Mouse (Mus musculus) forebrain, embryonic 10.5 days (tissue): ENCODE data around the gene Dock3. TPM values are rescaled to one million over a fixed set of nuclear protein-coding genes. Genes with fewer than 3 reads are reported as not detected.
"Not testable (repeated sequence)": the region's sequence is repeated elsewhere in the genome, so short reads cannot be mapped to it uniquely, and the experiment has no call there.

ENCODE experiments used
- DNase-seq: peaks from one replicate; pipeline ENCODE4 v3.0.0-alpha.2; 2017; ENCODE audit warnings: low spot score; ENCODE audit errors: extremely low spot score
- H3K27ac ChIP-seq: fragments of 300-500 bp; sonication (generic); 2 replicates; pipeline ENCODE4 v1.5.1; 2016; ENCODE audit warnings: mild to moderate bottlenecking
- H3K27me3 ChIP-seq: fragments of 300-500 bp; sonication (generic); 2 replicates; pipeline ENCODE4 v1.6.1; 2016; ENCODE audit warnings: mild to moderate bottlenecking; ENCODE audit not compliant: poor library complexity, severe bottlenecking
- H3K36me3 ChIP-seq: fragments of 300-500 bp; sonication (generic); replicated peaks from 2 replicates; pipeline ENCODE4 v1.6.1; 2016; ENCODE audit warnings: mild to moderate bottlenecking, moderate library complexity
- H3K4me1 ChIP-seq: fragments of 300-500 bp; sonication (generic); 2 replicates; pipeline ENCODE4 v1.6.1; 2016
- H3K4me3 ChIP-seq: fragments of 300-500 bp; sonication (generic); 2 replicates; pipeline ENCODE4 v1.5.1; 2016; ENCODE audit warnings: mild to moderate bottlenecking, moderate library complexity
- H3K9me3 ChIP-seq: fragments of 300-500 bp; sonication (generic); 2 replicates; pipeline ENCODE4 v1.6.1; 2016; ENCODE audit warnings: mild to moderate bottlenecking, moderate library complexity
- WGBS: fragments of 180-500 bp; shearing (Covaris S2); methylation state at CpG from one replicate; pipeline ENCODE4 v1.1.7; 2016; 5-methylcytosine and 5-hydroxymethylcytosine counted together
- polyA plus RNA-seq: library from polyadenylated mRNA; unstranded; fragments of >200 nt; fragmentation: Nextera tagmentation; extraction: Ambion mirVana; gene quantifications from 2 replicates; pipeline ENCODE4 v1.2.1, GENCODE M21; 2016

Gene Dock3
- polyA plus RNA-seq, 1 experiment from 2014 or later: 4.4 TPM

DNA sequence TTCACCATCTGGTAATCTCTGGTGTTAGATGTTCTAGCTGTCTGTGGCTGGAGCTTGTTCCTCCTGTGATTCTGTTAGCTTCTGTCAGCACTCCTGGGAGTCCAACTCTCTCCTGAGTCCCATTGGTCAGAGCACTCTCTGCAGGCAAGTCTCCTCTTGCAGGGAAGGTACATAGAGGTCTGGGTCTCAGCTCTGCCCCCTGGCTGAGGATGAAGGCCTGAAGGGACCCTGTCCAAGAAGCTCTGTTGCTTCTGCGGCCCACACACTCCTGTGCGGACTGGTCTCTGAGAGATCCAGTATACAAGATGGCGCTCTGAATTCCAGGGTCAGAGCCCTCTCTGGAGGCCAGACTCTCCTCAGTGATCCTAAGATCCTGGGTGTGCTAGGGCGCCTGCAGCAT lies 75.3 kb downstream of the Dock3 start:
- not testable (repeated sequence) for H3K27me3 ChIP-seq, H3K4me3 ChIP-seq, H3K4me1 ChIP-seq, H3K9me3 ChIP-seq, DNase-seq, H3K36me3 ChIP-seq, H3K27ac ChIP-seq
- 87% methylated on average over 4 of the region's 4 CpGs for WGBS

DNA sequence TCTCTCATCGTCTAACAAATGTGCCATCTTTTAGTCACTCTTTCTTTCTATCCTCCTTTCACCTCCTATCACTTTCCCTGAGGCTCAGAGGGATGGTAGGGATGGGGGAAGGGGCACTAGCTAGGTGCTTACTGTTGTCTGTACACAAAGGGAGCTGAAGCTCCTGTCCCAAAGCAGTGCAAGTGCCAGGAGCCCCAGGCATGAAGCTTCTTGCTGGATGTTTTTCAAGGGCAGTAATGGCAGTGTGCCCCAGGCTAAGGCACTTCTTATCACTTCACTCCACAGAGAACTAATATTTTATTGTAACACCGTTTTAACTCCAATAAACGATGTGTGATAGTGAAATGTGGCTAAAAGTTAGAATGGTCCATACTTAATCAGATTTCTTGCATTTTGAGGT lies 118.9 kb downstream of the Dock3 start:
- no peaks in the 10 kb centered on the region for H3K27me3 ChIP-seq
- no peak for DNase-seq
- H3K4me1 ChIP-seq: no peaks in the 10 kb centered on the region
- H3K36me3 ChIP-seq: no peaks in the 10 kb centered on the region
- H3K27ac ChIP-seq: no peak overlapping the region
- WGBS: 82% methylated on average over 3 of the region's 3 CpGs
- H3K9me3 ChIP-seq: no peaks in the 10 kb centered on the region
- no peak overlapping the region for H3K4me3 ChIP-seq

DNA sequence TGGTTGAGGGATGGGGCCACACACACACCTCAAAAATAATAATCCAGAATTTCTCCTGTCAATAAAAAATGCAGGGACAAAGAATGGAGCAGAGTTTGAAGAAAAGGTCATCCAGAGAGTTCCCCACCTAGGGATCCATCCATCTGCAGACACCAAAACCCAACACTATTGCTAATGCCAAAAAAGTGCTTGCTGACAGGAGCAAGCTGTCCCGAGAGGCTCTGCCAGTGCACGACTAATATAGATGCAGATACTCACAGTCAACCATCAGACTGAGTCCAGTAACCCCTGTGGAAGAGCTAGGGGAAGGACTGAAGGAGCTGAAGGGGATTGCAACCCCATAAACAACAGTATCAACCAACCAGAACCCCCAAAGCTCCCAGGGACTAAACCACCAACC lies 119.7 kb downstream of the Dock3 start:
- Histone ChIP-seq H3K4me3 (no peak overlapping the region), H3K27ac (no peak overlapping the region), H3K9me3 (no peaks in the 10 kb centered on the region), H3K4me1 (no peaks in the 10 kb centered on the region), H3K36me3 (no peaks in the 10 kb centered on the region), H3K27me3 (no peaks in the 10 kb centered on the region)
- no peak for DNase-seq
- WGBS: 77% methylated on average over 2 of the region's 2 CpGs

DNA sequence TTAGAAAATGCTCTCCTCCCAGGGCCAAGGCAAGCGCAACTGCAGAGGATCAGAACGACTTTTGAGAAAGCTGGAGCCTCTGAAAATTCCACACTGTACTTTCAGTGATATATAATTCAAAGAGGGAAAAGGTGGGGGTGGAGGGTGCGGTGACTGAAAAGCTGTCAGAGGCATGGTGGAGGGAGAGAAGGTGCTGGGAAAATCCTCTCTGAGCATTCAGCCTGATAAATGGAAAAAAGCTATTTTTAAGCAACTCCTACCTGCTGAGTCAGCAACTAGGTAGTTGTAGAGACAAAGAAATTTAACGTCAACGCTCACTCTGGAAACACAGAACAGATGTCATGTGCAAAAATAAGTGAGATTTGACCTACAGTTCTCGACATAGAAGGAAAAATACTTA lies 132.2 kb downstream of the Dock3 start:
- Histone ChIP-seq H3K4me1 (no peaks in the 10 kb centered on the region), H3K36me3 (no peaks in the 10 kb centered on the region), H3K9me3 (no peaks in the 10 kb centered on the region), H3K27ac (no peak overlapping the region), H3K27me3 (no peaks in the 10 kb centered on the region), H3K4me3 (no peak overlapping the region)
- no peak for DNase-seq
- WGBS: 84% methylated on average over 6 of the region's 6 CpGs

DNA sequence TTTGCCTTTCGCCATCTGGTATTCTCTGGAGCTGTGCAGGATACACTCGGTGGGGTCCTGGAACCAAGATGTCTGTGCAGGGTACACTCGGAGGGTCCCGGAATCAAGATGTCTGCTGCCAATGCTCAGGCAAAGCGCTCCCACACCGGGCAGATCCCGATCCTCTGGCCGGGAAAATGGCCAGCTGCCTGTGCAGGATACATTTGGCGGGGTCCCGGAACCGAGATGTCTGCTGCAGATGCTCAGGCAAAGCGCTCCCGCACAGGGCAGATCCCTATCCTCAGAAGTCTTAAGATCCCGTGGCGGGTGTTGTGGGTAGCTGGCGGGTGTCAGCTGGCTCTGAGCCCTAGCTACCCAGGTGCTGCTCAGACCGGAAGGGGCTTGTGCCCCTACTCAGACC lies 142.3 kb downstream of the Dock3 start:
- not testable (repeated sequence) for H3K27me3 ChIP-seq, H3K27ac ChIP-seq, H3K9me3 ChIP-seq, H3K4me1 ChIP-seq, H3K4me3 ChIP-seq, H3K36me3 ChIP-seq, DNase-seq
- WGBS: 80% methylated on average over 17 of the region's 17 CpGs

DNA sequence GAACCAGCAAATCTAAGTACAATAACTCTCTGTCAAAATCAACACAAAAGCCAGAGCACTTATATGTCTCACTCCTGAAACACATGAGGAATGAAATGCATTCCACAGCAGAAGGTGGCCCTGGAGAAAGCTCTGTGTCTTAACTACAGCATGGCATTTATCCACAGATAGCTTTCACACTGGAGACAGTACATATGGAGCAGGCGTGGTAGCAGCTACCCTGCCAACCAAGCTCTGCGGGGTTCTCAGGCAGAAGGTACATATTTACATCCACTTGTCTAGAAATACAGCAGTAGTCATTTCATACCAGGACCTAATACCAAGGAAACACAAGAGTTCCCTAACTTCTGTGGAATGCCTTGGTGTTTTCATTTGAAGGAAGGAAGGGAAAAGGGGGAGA lies 144.2 kb downstream of the Dock3 start:
- no peaks in the 10 kb centered on the region for H3K4me1 ChIP-seq
- H3K36me3 ChIP-seq: no peaks in the 10 kb centered on the region
- no peak for DNase-seq
- H3K27me3 ChIP-seq: no peaks in the 10 kb centered on the region
- 96% methylated on average over 2 of the region's 2 CpGs for WGBS
- no peaks in the 10 kb centered on the region for H3K9me3 ChIP-seq
- H3K27ac ChIP-seq: no peak overlapping the region
- no peak overlapping the region for H3K4me3 ChIP-seq

DNA sequence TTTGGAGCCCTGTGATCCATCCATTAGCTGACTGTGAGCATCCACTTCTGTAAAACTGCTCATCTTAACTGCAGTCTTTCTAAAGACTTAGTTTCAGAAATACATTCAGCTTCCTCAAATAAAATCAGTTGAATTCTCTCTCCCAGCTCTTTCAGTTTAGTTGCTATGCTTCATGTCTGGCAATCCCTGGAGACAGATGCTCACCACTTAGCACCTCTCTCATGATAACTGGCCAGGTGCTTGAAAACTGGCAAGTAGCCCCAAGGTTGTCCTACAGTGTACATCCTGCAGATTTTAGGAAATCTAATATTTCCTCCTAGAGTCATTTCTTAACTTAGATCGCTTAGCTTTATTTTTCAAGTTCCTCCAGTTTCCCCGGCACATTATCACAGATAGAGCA lies 193.8 kb downstream of the Dock3 start:
- 96% methylated on average over 2 of the region's 2 CpGs for WGBS
- no peaks in the 10 kb centered on the region for H3K9me3 ChIP-seq
- no peaks in the 10 kb centered on the region for H3K27me3 ChIP-seq
- H3K4me1 ChIP-seq: no peaks in the 10 kb centered on the region
- no peaks in the 10 kb centered on the region for H3K36me3 ChIP-seq
- no peak overlapping the region for H3K4me3 ChIP-seq
- no peak for DNase-seq
- H3K27ac ChIP-seq: no peak overlapping the region

DNA sequence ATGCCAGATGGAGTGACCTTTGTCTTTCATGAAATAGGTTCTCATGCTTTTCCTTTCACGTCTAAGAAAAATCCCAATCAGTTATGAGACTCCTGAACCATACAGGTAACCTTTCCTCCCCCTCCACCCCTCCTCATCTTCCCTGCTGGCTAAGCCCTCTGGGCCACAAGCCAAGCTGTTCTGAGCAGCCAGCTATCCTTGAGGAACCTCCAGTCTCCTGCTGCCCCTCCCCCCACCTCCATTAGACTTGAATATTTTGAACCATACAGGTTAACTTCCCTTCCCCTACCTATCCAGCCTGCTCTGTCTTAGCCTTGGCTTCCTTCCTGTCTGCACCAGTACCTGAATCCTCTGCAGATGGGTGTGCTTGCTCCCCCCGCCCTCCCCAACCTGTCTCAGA lies 204.1 kb downstream of the Dock3 start:
- no peaks in the 10 kb centered on the region for H3K9me3 ChIP-seq
- no peak overlapping the region for H3K4me3 ChIP-seq
- no peaks in the 10 kb centered on the region for H3K36me3 ChIP-seq
- WGBS: 78% methylated on average over 2 of the region's 2 CpGs
- H3K27me3 ChIP-seq: no peaks in the 10 kb centered on the region
- H3K4me1 ChIP-seq: no peaks in the 10 kb centered on the region
- no peak overlapping the region for H3K27ac ChIP-seq
- DNase-seq: no peak

DNA sequence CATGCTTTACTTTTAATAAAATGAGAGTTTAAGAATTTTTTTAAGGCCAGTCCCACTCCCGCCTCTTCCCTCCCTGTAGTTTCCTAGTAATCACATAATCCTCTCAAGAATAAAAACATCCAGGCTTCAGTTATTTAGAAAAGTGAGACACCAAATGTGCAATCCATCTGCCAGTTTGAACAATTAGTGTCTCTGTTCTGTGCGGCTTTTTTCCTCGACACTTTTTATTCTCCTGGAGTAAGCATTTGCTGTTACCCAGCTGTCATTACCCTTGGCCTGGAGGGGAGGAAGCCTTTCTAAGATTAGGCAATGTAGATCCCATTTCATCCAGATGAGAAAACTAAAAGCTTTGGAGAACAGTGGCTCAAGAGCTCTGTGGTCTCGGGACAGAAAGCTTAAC lies 221.9 kb downstream of the Dock3 start:
- 86% methylated on average over 4 of the region's 4 CpGs for WGBS
- H3K4me1 ChIP-seq: no peaks in the 10 kb centered on the region
- no peak overlapping the region for H3K4me3 ChIP-seq
- no peaks in the 10 kb centered on the region for H3K27me3 ChIP-seq
- no peaks in the 10 kb centered on the region for H3K9me3 ChIP-seq
- DNase-seq: no peak
- H3K27ac ChIP-seq: no peak overlapping the region
- no peaks in the 10 kb centered on the region for H3K36me3 ChIP-seq

DNA sequence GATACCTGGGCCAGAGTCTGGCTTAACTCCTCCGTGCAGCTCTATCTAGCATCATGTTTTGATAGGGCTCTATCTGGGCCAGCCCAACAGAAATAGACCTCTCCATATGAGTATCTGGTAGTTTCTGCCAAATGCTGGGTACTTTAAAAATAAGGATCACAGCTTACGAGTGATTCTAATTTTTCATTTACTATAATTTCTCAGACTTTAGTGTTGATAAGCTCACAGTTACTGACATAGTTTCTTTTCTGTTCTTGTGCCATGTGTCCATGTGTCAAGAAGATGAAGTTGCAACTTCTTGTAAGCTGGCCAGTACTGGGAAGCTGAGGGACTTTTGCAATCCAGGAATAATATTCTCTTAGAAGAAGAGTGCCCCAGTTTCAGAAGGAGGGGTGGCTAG lies 228.5 kb downstream of the Dock3 start:
- Histone ChIP-seq H3K27me3 (no peaks in the 10 kb centered on the region), H3K36me3 (no peaks in the 10 kb centered on the region), H3K27ac (no peak overlapping the region), H3K4me3 (no peak overlapping the region), H3K9me3 (no peaks in the 10 kb centered on the region), H3K4me1 (no peaks in the 10 kb centered on the region)
- WGBS: 90% methylated on average over 2 of the region's 2 CpGs
- DNase-seq: no peak

DNA sequence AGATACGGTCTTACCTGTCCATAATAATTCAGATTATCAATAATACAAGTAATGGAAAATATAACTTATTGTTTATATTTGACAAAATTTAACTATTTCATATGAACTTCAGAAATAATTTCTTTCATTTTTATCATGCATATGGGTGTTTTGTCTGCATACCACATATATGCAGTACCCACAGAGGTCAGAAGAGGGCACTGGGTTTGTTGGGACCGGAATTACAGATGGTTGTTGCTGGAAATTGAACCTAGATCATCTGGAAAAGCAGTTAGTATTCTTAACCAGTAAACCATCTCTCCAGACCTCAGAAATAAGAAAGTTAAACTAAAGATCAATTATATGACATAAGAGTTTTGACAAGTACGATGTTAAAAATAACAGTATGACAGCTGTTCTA lies 261.0 kb downstream of the Dock3 start:
- DNase-seq: no peak
- H3K9me3 ChIP-seq: no peaks in the 10 kb centered on the region
- no peaks in the 10 kb centered on the region for H3K4me1 ChIP-seq
- no peak overlapping the region for H3K4me3 ChIP-seq
- H3K27ac ChIP-seq: no peak overlapping the region
- no peaks in the 10 kb centered on the region for H3K27me3 ChIP-seq
- 64% methylated on average over 3 of the region's 3 CpGs for WGBS
- H3K36me3 ChIP-seq: no peaks in the 10 kb centered on the region

DNA sequence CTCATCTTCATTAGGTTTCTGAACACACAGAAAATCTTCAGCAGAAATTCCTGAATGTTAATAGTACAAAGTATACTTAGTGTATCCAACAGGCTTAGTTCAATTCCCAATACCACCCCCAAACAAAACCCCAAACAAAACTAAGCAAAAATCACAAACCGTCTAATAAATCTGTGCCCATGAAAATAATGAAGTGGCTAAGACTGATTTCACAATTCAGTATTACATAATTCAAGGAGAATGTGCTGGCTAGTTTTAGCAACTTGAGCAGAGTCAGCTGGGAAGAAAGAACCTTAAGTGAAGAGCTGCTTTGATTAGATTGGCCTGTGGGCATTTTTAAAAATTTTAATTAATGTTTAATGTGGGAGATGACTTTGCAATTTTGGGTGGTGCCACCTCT lies 273.3 kb downstream of the Dock3 start:
- no peaks in the 10 kb centered on the region for H3K9me3 ChIP-seq
- DNase-seq: no peak
- WGBS: 89% methylated on average over 1 of the region's 1 CpGs
- H3K4me3 ChIP-seq: no peak overlapping the region
- no peak overlapping the region for H3K27ac ChIP-seq
- H3K4me1 ChIP-seq: no peaks in the 10 kb centered on the region
- H3K36me3 ChIP-seq: no peaks in the 10 kb centered on the region
- no peaks in the 10 kb centered on the region for H3K27me3 ChIP-seq

DNA sequence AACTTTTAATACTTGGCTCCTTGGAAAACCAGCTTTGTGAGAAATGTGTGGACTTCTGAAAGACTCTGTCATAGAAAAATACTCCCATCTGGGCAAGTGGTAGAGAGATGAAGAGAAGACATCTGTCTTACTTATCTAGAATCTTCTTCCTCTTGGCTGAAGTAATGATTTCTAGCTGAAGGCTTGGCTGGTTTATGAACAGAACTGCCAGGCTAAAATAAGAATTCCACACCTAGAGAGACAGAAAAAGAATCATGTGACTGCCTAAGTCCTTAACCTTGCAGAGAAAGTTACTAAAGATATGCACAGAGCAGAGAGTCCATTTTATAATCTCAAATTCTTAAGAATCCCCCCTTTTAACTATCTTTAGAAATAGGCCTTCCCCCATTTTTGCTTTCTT lies 276.2 kb downstream of the Dock3 start:
- Histone ChIP-seq H3K27ac (no peak overlapping the region), H3K4me3 (no peak overlapping the region), H3K27me3 (no peaks in the 10 kb centered on the region), H3K36me3 (no peaks in the 10 kb centered on the region), H3K4me1 (no peaks in the 10 kb centered on the region), H3K9me3 (no peaks in the 10 kb centered on the region)
- DNase-seq: no peak

DNA sequence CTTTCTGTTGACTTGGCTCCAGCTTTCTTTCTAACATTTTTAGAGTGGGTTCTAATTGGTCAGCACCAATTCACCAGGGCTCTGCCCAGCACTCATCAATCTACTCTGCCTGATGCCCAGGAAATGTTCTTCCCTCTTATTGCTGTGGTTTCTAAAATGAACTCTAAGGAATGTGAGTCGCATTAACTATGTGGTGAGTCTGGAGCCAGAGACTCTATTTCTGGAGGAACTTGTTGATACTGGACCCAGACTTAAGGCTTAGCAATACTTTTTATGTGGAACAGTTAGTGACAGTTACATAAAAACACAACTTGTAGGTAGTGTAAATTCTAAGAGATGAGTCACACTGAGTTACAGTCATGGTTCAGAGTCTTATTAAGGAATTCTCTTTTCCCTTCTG lies 296.7 kb downstream of the Dock3 start:
- H3K4me3 ChIP-seq: no peak overlapping the region

More for the DNA sequence above, 296.7 kb downstream of the Dock3 start:
- Histone ChIP-seq H3K27me3 (no peaks in the 10 kb centered on the region), H3K4me1 (no peaks in the 10 kb centered on the region), H3K36me3 (peaks cover 7% of the 10 kb centered on the region; the same call in 1 of the 2 replicates), H3K9me3 (no peaks in the 10 kb centered on the region), H3K27ac (no peak overlapping the region)
- WGBS: 93% methylated on average over 1 of the region's 1 CpGs
- no peak for DNase-seq
